Mouse (Mus musculus) duodenum, adult 2 months (tissue): ENCODE results near the gene Vmn1r167. TPM values are rescaled to one million over a fixed set of nuclear protein-coding genes. Genes with fewer than 3 reads are reported as not detected.

Experiments
- polyA plus RNA-seq: library from polyadenylated mRNA; depleted of rRNA; stranded (reverse); fragments of >200 nt; gene quantifications from 2 replicates; pipeline ENCODE4 v1.2.3, GENCODE M21; 2012; ENCODE audit warnings: low replicate concordance; rRNA removed

The Vmn1r167 gene
- not detected in 2 replicates for polyA plus RNA-seq

GRCm38 (mm10) chr7:23507106-23507505 lies at the start of gene Vmn1r167:
TSS of gene Vmn1r167 (minus strand) at chr7:23507206.

GRCm38 (mm10) chr7:23539432-23539831 lies 32.4 kb upstream of the Vmn1r167 start, which contains the start of gene Vmn1r168:
TSS of gene Vmn1r168 (plus strand) at chr7:23539732.

Other genes starting within 250 kb of the Vmn1r167 start
- gene Gm6902, start 228.3 kb downstream of the Vmn1r167 start, polyA plus RNA-seq: not detected in 2 replicates
- not detected in 2 replicates for gene Nlrp4e, start 206.0 kb downstream of the Vmn1r167 start, polyA plus RNA-seq
- not detected in 2 replicates for gene Nlrp5, start 121.3 kb downstream of the Vmn1r167 start, polyA plus RNA-seq
- gene Vmn1r168, start 32.5 kb upstream of the Vmn1r167 start, polyA plus RNA-seq: not detected in 2 replicates
- gene Vmn1r169, start 68.3 kb upstream of the Vmn1r167 start, polyA plus RNA-seq: not detected in 2 replicates
- not detected in 2 replicates for gene Vmn1r170, start 99.0 kb upstream of the Vmn1r167 start, polyA plus RNA-seq
- gene Vmn1r171, start 123.5 kb upstream of the Vmn1r167 start, polyA plus RNA-seq: not detected in 2 replicates
- gene Vmn1r172, start 151.1 kb upstream of the Vmn1r167 start, polyA plus RNA-seq: not detected in 2 replicates
- gene Vmn1r173, start 193.5 kb upstream of the Vmn1r167 start, polyA plus RNA-seq: not detected in 2 replicates
- gene Vmn1r174, start 245.1 kb upstream of the Vmn1r167 start, polyA plus RNA-seq: not detected in 2 replicates